Mouse (Mus musculus) layer of hippocampus, postnatal 36 days (tissue): ENCODE measurements around the gene Pts. TPM values are rescaled to one million over a fixed set of nuclear protein-coding genes. Genes with fewer than 3 reads are reported as not detected.

Experiments
- DNase-seq, 2 experiments: peaks; one replicate each; pipeline ENCODE4 v3.0.0; 2022
- total RNA-seq, 2 experiments: library from RNA; stranded (reverse); gene quantifications; 2 replicates each; pipeline ENCODE4 v1.2.3; 2021

The Pts gene
- total RNA-seq, 2 experiments from 2014 or later: 34.4 to 39.3 TPM

DNA sequence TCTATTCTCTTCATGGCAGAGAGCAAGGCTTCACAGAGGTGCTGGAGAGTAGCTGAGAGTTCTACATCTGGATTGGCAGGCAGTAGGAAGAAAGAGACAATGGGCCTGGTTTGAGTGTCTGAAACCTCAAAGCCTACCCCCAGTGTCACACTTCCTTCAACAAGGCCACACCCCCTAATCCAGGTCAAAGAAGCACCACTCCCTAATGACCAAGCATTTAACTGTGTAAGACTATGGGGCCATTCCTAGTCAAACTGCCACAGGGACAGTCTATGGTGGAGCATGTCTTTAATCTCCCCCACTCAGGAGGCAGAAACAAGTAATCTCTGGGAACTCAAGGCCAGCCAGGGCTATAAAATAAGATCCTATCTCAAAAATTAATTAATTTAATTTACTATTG is 37.7 kb downstream of the Pts start:
- DNase-seq: no peak

DNA sequence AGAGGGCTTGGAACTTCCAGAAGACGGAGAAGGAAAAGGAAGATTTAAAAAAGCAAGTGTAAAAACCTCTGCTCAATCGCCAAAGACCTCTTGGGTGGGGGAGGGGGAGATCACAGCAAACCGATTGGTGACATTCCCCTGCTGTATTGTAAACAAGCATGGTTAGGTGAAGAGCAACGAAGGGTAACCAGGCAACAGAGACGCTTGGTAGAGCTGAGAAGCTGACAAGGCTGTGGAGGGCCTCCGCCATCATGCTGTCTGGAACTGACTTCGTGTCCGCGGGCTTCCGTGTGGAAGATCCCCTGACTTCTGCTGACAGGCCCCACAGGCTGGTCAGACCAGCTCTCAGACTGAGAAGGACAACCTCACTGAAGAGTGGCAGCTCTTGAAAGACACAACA is 43.0 kb downstream of the Pts start:
- no peak for DNase-seq

DNA sequence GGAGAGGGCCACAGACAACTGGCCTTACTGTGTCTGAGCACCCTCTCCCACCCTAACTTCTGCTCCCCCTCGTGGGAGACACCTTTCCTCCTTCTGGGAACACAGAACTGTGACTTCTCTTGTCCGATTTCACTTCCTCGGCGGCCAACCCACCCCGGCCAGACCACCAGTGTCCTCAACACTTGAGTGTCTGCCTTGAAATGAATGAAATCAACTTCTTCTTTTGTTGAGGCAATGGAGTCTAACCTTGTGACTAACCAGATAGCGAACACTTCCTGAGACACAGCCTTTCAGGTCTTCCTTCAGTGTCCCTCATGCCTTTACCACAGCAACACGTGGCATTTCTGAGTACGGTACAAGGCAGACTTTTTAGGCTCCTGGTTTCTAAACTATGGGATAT is 45.8 kb downstream of the Pts start:
- no peak for DNase-seq

DNA sequence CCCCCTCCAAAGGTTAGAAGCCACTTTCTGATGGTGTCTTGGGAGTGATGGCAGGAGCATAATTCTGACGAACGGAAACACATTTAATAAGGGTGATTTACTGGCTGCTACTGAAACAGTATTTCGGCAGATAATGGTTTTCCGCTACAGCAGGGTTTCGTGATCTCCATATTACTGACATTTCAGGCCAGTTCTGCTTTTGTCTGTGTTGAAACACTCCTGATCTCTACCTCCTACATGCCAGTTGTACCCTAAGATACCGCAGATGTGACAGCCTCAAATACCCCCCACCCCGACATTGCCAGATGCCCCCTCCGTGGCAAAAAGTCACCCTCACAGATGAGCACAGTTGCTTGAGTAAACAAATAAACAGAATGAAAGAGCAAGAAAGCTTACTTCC is 49.0 kb downstream of the Pts start:
- DNase-seq: no peak

DNA sequence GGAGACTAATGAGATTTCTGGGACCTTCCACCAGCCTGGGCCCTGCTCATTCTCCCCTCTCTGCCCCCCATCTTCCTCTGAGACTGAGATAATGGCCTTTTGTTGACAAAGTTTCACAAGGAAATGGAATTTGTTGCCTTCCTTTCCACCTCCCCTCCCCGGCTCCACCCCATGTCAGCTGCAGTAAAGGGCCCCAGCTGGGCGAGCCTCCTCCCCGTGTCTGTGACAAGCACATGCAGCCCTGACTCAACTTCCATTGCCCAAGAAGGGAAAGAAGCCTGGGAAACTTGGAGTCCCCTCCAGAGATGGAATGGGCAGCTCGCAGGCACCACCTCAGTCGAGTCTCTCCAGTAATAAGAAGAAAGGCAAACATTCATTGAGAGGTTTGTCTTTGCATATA is 49.7 kb downstream of the Pts start:
- no peak for DNase-seq

DNA sequence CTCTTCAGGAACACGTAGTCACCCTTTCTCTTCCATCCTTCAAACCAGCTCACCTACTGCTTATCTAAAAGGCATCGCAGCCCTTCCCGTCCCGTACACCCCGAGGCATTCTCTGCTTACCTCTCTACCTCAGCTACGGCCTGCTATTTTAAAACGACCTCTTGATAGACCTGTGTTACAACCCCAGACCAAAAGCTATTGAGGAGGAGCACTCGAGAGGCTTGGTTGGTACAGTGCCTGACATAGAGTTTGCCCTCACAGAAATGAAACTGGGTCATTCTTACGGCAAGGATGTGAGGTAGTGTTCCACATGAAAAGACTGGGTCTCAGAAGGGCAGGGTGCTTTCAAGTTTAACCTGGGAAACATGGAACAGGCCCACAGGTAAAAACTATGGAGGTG is 51.3 kb downstream of the Pts start:
- DNase-seq: no peak

DNA sequence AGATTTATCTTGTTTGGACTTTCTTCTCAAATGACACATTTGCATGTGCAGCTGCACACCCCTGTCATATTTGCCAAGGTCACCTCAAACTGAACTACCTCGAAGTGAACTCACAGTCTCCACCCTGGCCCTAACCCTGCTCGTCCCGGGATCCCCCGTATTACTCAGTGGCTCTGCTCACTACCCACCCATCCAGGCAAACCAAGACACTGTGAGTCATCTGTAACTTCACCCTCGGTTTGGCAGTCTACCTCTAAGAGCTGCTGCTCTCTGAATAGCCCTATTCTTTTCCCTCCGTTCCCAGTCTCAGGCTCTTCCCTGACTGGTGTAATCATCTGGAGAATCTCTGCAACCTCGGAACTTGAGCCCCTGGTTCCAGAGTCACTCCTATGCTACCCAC is 51.9 kb downstream of the Pts start:
- no peak for DNase-seq

DNA sequence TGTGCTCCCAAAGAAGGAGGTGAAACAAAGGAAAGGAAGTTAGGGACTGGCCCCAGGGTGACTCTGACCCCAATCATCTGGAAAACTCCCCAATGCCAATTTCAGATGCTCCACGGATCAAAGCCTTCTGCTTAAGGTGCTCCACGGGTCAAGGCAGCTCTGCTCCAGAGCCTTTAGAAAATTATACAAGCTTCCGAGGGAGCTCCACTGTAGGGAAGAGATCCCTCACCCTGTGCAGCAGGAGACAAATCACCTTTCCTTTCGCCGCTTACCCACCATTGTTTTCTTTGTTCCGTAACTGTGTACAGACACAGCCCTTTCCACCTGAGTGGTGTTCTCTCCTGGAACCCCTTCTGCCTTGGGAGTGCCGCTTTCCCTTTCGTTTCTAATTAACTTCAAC is 52.8 kb downstream of the Pts start:
- DNase-seq: no peak

DNA sequence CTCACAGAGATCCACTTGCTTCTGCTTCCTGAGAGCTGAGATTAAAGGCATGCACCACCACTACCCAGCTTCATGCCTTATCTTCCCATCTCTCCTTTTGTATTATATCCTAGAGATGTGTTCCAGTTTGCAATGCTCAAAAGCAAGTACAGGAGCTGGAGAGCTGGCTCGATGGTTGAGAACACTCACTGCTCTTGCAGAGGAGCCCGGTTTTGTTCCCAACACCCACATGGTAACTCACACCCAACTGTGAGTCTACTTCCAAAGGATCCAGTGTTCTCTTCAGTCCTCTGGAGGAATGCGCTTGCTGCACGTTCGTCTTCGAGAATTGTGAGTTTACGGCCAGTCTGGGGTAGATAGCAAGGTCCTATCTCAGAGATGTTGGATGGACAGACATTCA is 53.2 kb downstream of the Pts start:
- DNase-seq: no peak

Other genes starting within 250 kb of the Pts start
- 100 to 1,000 TPM; 391 to 394 TPM for gene Rpl10-ps3, start 183.8 kb downstream of the Pts start, total RNA-seq
- gene Plet1, start 34.2 kb downstream of the Pts start, total RNA-seq: not detected
- gene Il18, start 26.1 kb upstream of the Pts start, total RNA-seq: 10 to 100 TPM; 24.4 to 26.7 TPM
- gene Bco2, start 26.5 kb upstream of the Pts start, total RNA-seq: 1 to 10 TPM; 2.7 to 4.0 TPM
- gene Tex12, start 32.6 kb upstream of the Pts start, total RNA-seq: not detected
- gene Sdhd, start 75.1 kb upstream of the Pts start, total RNA-seq: 100 to 1,000 TPM; 114 to 116 TPM
- gene Timm8b, start 75.2 kb upstream of the Pts start, total RNA-seq: 100 to 1,000 TPM; 238 to 241 TPM
- 1 to 10 TPM; 2.2 to 3.0 TPM for gene Pih1d2, start 88.6 kb upstream of the Pts start, total RNA-seq
- 10 to 100 TPM; 18.3 to 22.7 TPM for gene Nkapd1, start 88.7 kb upstream of the Pts start, total RNA-seq
- gene Dlat, start 131.1 kb upstream of the Pts start, total RNA-seq: 100 to 1,000 TPM; 134 to 144 TPM
- 10 to 100 TPM; 83.8 to 97.1 TPM for gene Dixdc1, start 210.8 kb upstream of the Pts start, total RNA-seq
- 1 to 10 TPM in 1 of 2 experiments, under 1 TPM in 1; 0.67 to 1.6 TPM for gene 2310030G06Rik, start 217.8 kb upstream of the Pts start, total RNA-seq
- gene Cryab, start 222.6 kb upstream of the Pts start, total RNA-seq: 100 to 1,000 TPM; 153 to 161 TPM
- 1 to 10 TPM in 1 of 2 experiments, under 1 TPM in 1; 0.95 to 1.2 TPM for gene Hspb2, start 223.6 kb upstream of the Pts start, total RNA-seq
- gene Fdxacb1, start 239.5 kb upstream of the Pts start, total RNA-seq: 1 to 10 TPM; 5.4 to 6.4 TPM
- 10 to 100 TPM; 27.3 to 31.9 TPM for gene Alg9, start 246.3 kb upstream of the Pts start, total RNA-seq
- gene 1110032A03Rik, start 246.8 kb upstream of the Pts start, total RNA-seq: 10 to 100 TPM; 24.3 to 29.0 TPM